Mouse (Mus musculus) lung, postnatal 0 days (tissue): Measurements from ENCODE around the gene Jmjd8.

Experiments
- CTCF ChIP-seq: IDR thresholded peaks from 2 replicates; pipeline ENCODE4 v1.5.1; 2016; ENCODE audit warnings: antibody characterized with exemption, mild to moderate bottlenecking
- EP300 ChIP-seq: IDR thresholded peaks from 2 replicates; pipeline ENCODE4 v1.6.1; 2016; ENCODE audit warnings: antibody characterized with exemption, mild to moderate bottlenecking, control low read depth

DNA sequence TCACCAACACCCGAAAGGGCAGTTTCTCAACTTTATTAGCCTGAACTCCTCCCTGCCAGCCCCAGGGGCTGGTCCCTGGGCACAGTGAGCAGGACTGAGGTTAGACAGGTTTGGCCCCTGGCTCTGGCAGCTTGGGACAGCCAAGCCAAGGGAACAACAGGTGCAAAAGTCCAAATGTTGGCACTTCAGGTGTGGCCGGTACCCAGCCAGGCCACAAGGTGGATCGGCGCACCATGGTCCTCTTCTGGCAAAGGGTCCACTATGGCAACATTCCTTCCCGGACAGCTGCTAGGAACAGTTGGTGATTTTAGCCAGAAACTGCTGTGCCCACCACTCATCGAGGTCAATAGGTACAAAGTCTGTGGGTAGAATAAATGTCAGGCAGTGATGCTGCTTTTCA is 35.0 kb downstream of the Jmjd8 start:
- TF ChIP-seq CTCF (no peak), EP300 (no peak)
